Mouse (Mus musculus): ENCODE measurements around the gene Hist2h2aa1. TPM values are rescaled to one million over a fixed set of nuclear protein-coding genes. Genes with fewer than 3 reads are reported as not detected.
"Not testable (repeated sequence)": the region's sequence is repeated elsewhere in the genome, so short reads cannot be mapped to it uniquely, and the experiment has no call there.

Hist2h2aa1 gene
- polyA plus RNA-seq, 1 experiment from 2014 or later, result 30.4 TPM

- H3K27me3 ChIP-seq; ATAC-seq (ENCODE audit: insufficient number of reproducible peaks, low FRiP score, low TSS enrichment, low read depth); H3K36me3 ChIP-seq; H3K9me3 ChIP-seq (replicated peaks); H3K9ac ChIP-seq: not testable (repeated sequence)
- H3K4me1 ChIP-seq, result peaks cover 27% of the 10 kb centered on the region
- under 1% methylated on average over 11 of the region's 21 CpGs for WGBS
- peak overlapping the region; percentile 36 for H3K4me3 ChIP-seq (replicated peaks)
- H3K27ac ChIP-seq (replicated peaks), result peak overlapping the region; percentile 83; the same call in 1 of the 2 replicates
- 0 out of 2 replicates have a peak overlapping the region, but pooled peaks have one; percentile 25 for H3K4me2 ChIP-seq (replicated peaks)
These were observed 721 bp downstream of the Hist2h2aa1 start for GRCm38 (mm10) chr3:96246018-96246417.

GRCm38 (mm10) chr3:96246427-96246856, 1.1 kb downstream of the Hist2h2aa1 start, which contains the start of gene Hist2h3c1:
Gene Hist2h3c1 (plus strand): TSS chr3:96246685.
- H3K9ac ChIP-seq, result peak within 1 kb of the TSS; percentile 40
- H3K27ac ChIP-seq (replicated peaks), result peak within 1 kb of the TSS; percentile 83; the same call in 1 of the 2 replicates
- 0% methylated on average over 5 of the region's 47 CpGs for WGBS
- H3K4me1 ChIP-seq, result peaks cover 25% of the 10 kb centered on the region
- peak; percentile 94 for ATAC-seq (ENCODE audit: insufficient number of reproducible peaks, low FRiP score, low TSS enrichment, low read depth)
- H3K27me3 ChIP-seq; H3K36me3 ChIP-seq; H3K9me3 ChIP-seq (replicated peaks): not testable (repeated sequence)
- H3K4me3 ChIP-seq (replicated peaks), result peak within 1 kb of the TSS; percentile 41
- H3K4me2 ChIP-seq (replicated peaks), result peak within 1 kb of the TSS; percentile 44

GRCm38 (mm10) chr3:96247356-96248140, 2.3 kb downstream of the Hist2h2aa1 start:
- ATAC-seq (ENCODE audit: insufficient number of reproducible peaks, low FRiP score, low TSS enrichment, low read depth), result no peak
- H3K4me1 ChIP-seq, result peaks cover 22% of the 10 kb centered on the region
- H3K9me3 ChIP-seq (replicated peaks), result no peaks in the 10 kb centered on the region
- H3K27me3 ChIP-seq, result no peaks in the 10 kb centered on the region
- 0 out of 2 replicates have a peak overlapping the region, but pooled peaks have one; percentile 51 for H3K27ac ChIP-seq (replicated peaks)
- H3K9ac ChIP-seq, result peak overlapping the region; percentile 40
- peak overlapping the region; percentile 44 for H3K4me2 ChIP-seq (replicated peaks)
- H3K4me3 ChIP-seq (replicated peaks), result peak overlapping the region; percentile 41
- WGBS, result 1% methylated on average over 11 of the region's 11 CpGs
- H3K36me3 ChIP-seq, result no peaks in the 10 kb centered on the region

- no peak overlapping the region for H3K9ac ChIP-seq
- ATAC-seq (ENCODE audit: insufficient number of reproducible peaks, low FRiP score, low TSS enrichment, low read depth), result no peak
- peak overlapping the region; percentile 44 for H3K4me2 ChIP-seq (replicated peaks)
- H3K4me3 ChIP-seq (replicated peaks), result peak overlapping the region; percentile 41
- no peaks in the 10 kb centered on the region for H3K27me3 ChIP-seq
- H3K9me3 ChIP-seq (replicated peaks), result no peaks in the 10 kb centered on the region
- 51% methylated on average over 6 of the region's 6 CpGs for WGBS
- H3K36me3 ChIP-seq, result no peaks in the 10 kb centered on the region
- H3K4me1 ChIP-seq, result peaks cover 19% of the 10 kb centered on the region
- no peak overlapping the region for H3K27ac ChIP-seq (replicated peaks)
These were observed 3.1 kb downstream of the Hist2h2aa1 start for GRCm38 (mm10) chr3:96248141-96249033.

GRCm38 (mm10) chr3:96249034-96249345, 3.7 kb downstream of the Hist2h2aa1 start:
- peak overlapping the region; percentile 44 for H3K4me2 ChIP-seq (replicated peaks)
- 53% methylated on average over 4 of the region's 4 CpGs for WGBS
- H3K4me3 ChIP-seq (replicated peaks), result peak overlapping the region; percentile 41; the same call in 1 of the 2 replicates
- H3K27me3 ChIP-seq, result no peaks in the 10 kb centered on the region
- no peak overlapping the region for H3K9ac ChIP-seq
- H3K9me3 ChIP-seq (replicated peaks), result no peaks in the 10 kb centered on the region
- H3K27ac ChIP-seq (replicated peaks), result no peak overlapping the region
- no peaks in the 10 kb centered on the region for H3K36me3 ChIP-seq
- peaks cover 17% of the 10 kb centered on the region for H3K4me1 ChIP-seq
- no peak for ATAC-seq (ENCODE audit: insufficient number of reproducible peaks, low FRiP score, low TSS enrichment, low read depth)

GRCm38 (mm10) chr3:96250890-96251289, 5.6 kb downstream of the Hist2h2aa1 start:
- no peaks in the 10 kb centered on the region for H3K36me3 ChIP-seq
- no peak overlapping the region for H3K4me2 ChIP-seq (replicated peaks)
- H3K27ac ChIP-seq (replicated peaks), result no peak overlapping the region
- H3K4me1 ChIP-seq, result peaks cover 15% of the 10 kb centered on the region; the same call in 1 of the 2 replicates
- ATAC-seq (ENCODE audit: insufficient number of reproducible peaks, low FRiP score, low TSS enrichment, low read depth), result no peak
- H3K27me3 ChIP-seq, result no peaks in the 10 kb centered on the region
- H3K9me3 ChIP-seq (replicated peaks), result no peaks in the 10 kb centered on the region
- no peak overlapping the region for H3K4me3 ChIP-seq (replicated peaks)
- H3K9ac ChIP-seq, result no peak overlapping the region
- 49% methylated on average over 3 of the region's 3 CpGs for WGBS

GRCm38 (mm10) chr3:96251787-96252186, 6.5 kb downstream of the Hist2h2aa1 start:
- no peaks in the 10 kb centered on the region for H3K27me3 ChIP-seq
- H3K9ac ChIP-seq, result no peak overlapping the region
- H3K36me3 ChIP-seq, result no peaks in the 10 kb centered on the region
- no peak overlapping the region for H3K4me3 ChIP-seq (replicated peaks)
- no peak overlapping the region for H3K4me2 ChIP-seq (replicated peaks)
- peaks cover 15% of the 10 kb centered on the region; the same call in 1 of the 2 replicates for H3K4me1 ChIP-seq
- no peaks in the 10 kb centered on the region for H3K9me3 ChIP-seq (replicated peaks)
- ATAC-seq (ENCODE audit: insufficient number of reproducible peaks, low FRiP score, low TSS enrichment, low read depth), result no peak
- no peak overlapping the region for H3K27ac ChIP-seq (replicated peaks)
- WGBS, result 83% methylated on average over 3 of the region's 3 CpGs

GRCm38 (mm10) chr3:96254683-96255355, 9.5 kb downstream of the Hist2h2aa1 start:
- Histone ChIP-seq H3K4me3 (replicated peaks) (no peak overlapping the region), H3K9ac (no peak overlapping the region), H3K9me3 (replicated peaks) (no peaks in the 10 kb centered on the region), H3K36me3 (no peaks in the 10 kb centered on the region), H3K4me2 (replicated peaks) (no peak overlapping the region), H3K4me1 (0 out of 2 replicates have a peak, but pooled peaks cover 5% of the 10 kb centered on the region), H3K27me3 (no peaks in the 10 kb centered on the region), H3K27ac (replicated peaks) (no peak overlapping the region)
- no peak for ATAC-seq (ENCODE audit: insufficient number of reproducible peaks, low FRiP score, low TSS enrichment, low read depth)
- WGBS, result 37% methylated on average over 10 of the region's 10 CpGs

- H3K4me2 ChIP-seq (replicated peaks), result no peak overlapping the region
- 68% methylated on average over 5 of the region's 5 CpGs for WGBS
- H3K36me3 ChIP-seq, result no peaks in the 10 kb centered on the region
- H3K27ac ChIP-seq (replicated peaks), result no peak overlapping the region
- ATAC-seq (ENCODE audit: insufficient number of reproducible peaks, low FRiP score, low TSS enrichment, low read depth), result no peak
- H3K9ac ChIP-seq, result no peak overlapping the region
- no peaks in the 10 kb centered on the region for H3K9me3 ChIP-seq (replicated peaks)
- H3K27me3 ChIP-seq, result no peaks in the 10 kb centered on the region
- no peak overlapping the region for H3K4me3 ChIP-seq (replicated peaks)
- 0 out of 2 replicates have a peak, but pooled peaks cover 5% of the 10 kb centered on the region for H3K4me1 ChIP-seq
These were observed 10.8 kb downstream of the Hist2h2aa1 start for GRCm38 (mm10) chr3:96255926-96256593.

GRCm38 (mm10) chr3:96257190-96257589, 11.9 kb downstream of the Hist2h2aa1 start:
- Histone ChIP-seq H3K27me3 (no peaks in the 10 kb centered on the region), H3K4me2 (replicated peaks) (no peak overlapping the region), H3K9ac (no peak overlapping the region), H3K9me3 (replicated peaks) (no peaks in the 10 kb centered on the region), H3K27ac (replicated peaks) (no peak overlapping the region), H3K4me1 (peaks cover 12% of the 10 kb centered on the region), H3K4me3 (replicated peaks) (no peak overlapping the region), H3K36me3 (no peaks in the 10 kb centered on the region)
- ATAC-seq (ENCODE audit: insufficient number of reproducible peaks, low FRiP score, low TSS enrichment, low read depth), result no peak
- WGBS, result 63% methylated on average over 3 of the region's 3 CpGs

Measured in embryonic facial prominence, embryonic 15.5 days (tissue).